Mouse (Mus musculus): ENCODE data around the gene E330017A01Rik.

The E330017A01Rik gene

GRCm38 (mm10) chr16:58663816-58664215, 25.3 kb upstream of the E330017A01Rik start:
- no peak for DNase-seq (ENCODE audit: extremely low read depth, insufficient read length, low spot score)

- no peak for DNase-seq (ENCODE audit: extremely low read depth, insufficient read length, low spot score)
These were observed 24.5 kb upstream of the E330017A01Rik start for GRCm38 (mm10) chr16:58663021-58663420.

- DNase-seq (ENCODE audit: extremely low read depth, insufficient read length, low spot score), result no peak
These were observed 23.8 kb upstream of the E330017A01Rik start for GRCm38 (mm10) chr16:58662287-58662791.

- no peak for DNase-seq (ENCODE audit: extremely low read depth, insufficient read length, low spot score)
These were observed 23.3 kb upstream of the E330017A01Rik start for GRCm38 (mm10) chr16:58661826-58662225.

GRCm38 (mm10) chr16:58658668-58659067, 20.1 kb upstream of the E330017A01Rik start:
- no peak for DNase-seq (ENCODE audit: extremely low read depth, insufficient read length, low spot score)

- DNase-seq (ENCODE audit: extremely low read depth, insufficient read length, low spot score), result no peak
These were observed 18.0 kb upstream of the E330017A01Rik start for GRCm38 (mm10) chr16:58656526-58656925.

- DNase-seq (ENCODE audit: extremely low read depth, insufficient read length, low spot score), result no peak
These were observed 17.2 kb upstream of the E330017A01Rik start for GRCm38 (mm10) chr16:58655751-58656150.

GRCm38 (mm10) chr16:58649979-58650378, 11.4 kb upstream of the E330017A01Rik start:
- DNase-seq (ENCODE audit: extremely low read depth, insufficient read length, low spot score), result no peak

GRCm38 (mm10) chr16:58638016-58638415, 523 bp downstream of the E330017A01Rik start:
- DNase-seq (ENCODE audit: extremely low read depth, insufficient read length, low spot score), result no peak

- DNase-seq (ENCODE audit: extremely low read depth, insufficient read length, low spot score), result no peak
These were observed 1.1 kb downstream of the E330017A01Rik start for GRCm38 (mm10) chr16:58637448-58637847.

- DNase-seq (ENCODE audit: extremely low read depth, insufficient read length, low spot score), result no peak
These were observed 2.7 kb downstream of the E330017A01Rik start for GRCm38 (mm10) chr16:58635866-58636265.

- no peak for DNase-seq (ENCODE audit: extremely low read depth, insufficient read length, low spot score)
These were observed 8.8 kb downstream of the E330017A01Rik start for GRCm38 (mm10) chr16:58629736-58630135.

- DNase-seq (ENCODE audit: extremely low read depth, insufficient read length, low spot score), result no peak
These were observed 9.6 kb downstream of the E330017A01Rik start for GRCm38 (mm10) chr16:58628968-58629367.

- DNase-seq (ENCODE audit: extremely low read depth, insufficient read length, low spot score), result no peak
These were observed 10.2 kb downstream of the E330017A01Rik start for GRCm38 (mm10) chr16:58628336-58628680.

- no peak for DNase-seq (ENCODE audit: extremely low read depth, insufficient read length, low spot score)
These were observed 10.8 kb downstream of the E330017A01Rik start for GRCm38 (mm10) chr16:58627597-58628335.

GRCm38 (mm10) chr16:58623944-58624343, 14.6 kb downstream of the E330017A01Rik start:
- DNase-seq (ENCODE audit: extremely low read depth, insufficient read length, low spot score), result no peak

- DNase-seq (ENCODE audit: extremely low read depth, insufficient read length, low spot score), result no peak
These were observed 15.4 kb downstream of the E330017A01Rik start for GRCm38 (mm10) chr16:58623114-58623513.

- no peak for DNase-seq (ENCODE audit: extremely low read depth, insufficient read length, low spot score)
These were observed 16.2 kb downstream of the E330017A01Rik start for GRCm38 (mm10) chr16:58622377-58622776.

GRCm38 (mm10) chr16:58617346-58617745, 21.2 kb downstream of the E330017A01Rik start:
- DNase-seq (ENCODE audit: extremely low read depth, insufficient read length, low spot score), result no peak

- DNase-seq (ENCODE audit: extremely low read depth, insufficient read length, low spot score), result no peak
These were observed 21.7 kb downstream of the E330017A01Rik start, which contains the start of gene Gm813 for GRCm38 (mm10) chr16:58616878-58617277. Gene Gm813, minus strand, starts transcription at chr16:58616978.

GRCm38 (mm10) chr16:58612969-58613368, 25.6 kb downstream of the E330017A01Rik start:
- DNase-seq (ENCODE audit: extremely low read depth, insufficient read length, low spot score), result no peak

GRCm38 (mm10) chr16:58607101-58607500, 31.4 kb downstream of the E330017A01Rik start:
- DNase-seq (ENCODE audit: extremely low read depth, insufficient read length, low spot score), result no peak
